Mouse (Mus musculus) left cerebral cortex, postnatal 14 days (tissue): ENCODE data around the gene Olfr1137. TPM values are rescaled to one million over a fixed set of nuclear protein-coding genes. Genes with fewer than 3 reads are reported as not detected.

Experiments used
- DNase-seq, 2 experiments: peaks; one replicate each; pipeline ENCODE4 v3.0.0; 2021 to 2022; ENCODE audit warnings: low spot score in 2 of 2, mixed read lengths in 1 of 2
- intact Hi-C: fragments of 180-260 bp; cut with DNase I; formaldehyde crosslinking; loops from one replicate; pipeline ENCODE4 v1.15.1; 2025
- long read RNA-seq, 2 experiments: library from polyadenylated mRNA; stranded (forward); transcript quantifications; one replicate each; pipeline ENCODE4 v2.0.0; 2021
- total RNA-seq, 2 experiments: library from RNA; stranded (reverse); gene quantifications; 2 replicates each; pipeline ENCODE4 v1.2.3; 2021

Olfr1137 gene
- not detected for total RNA-seq
- long read RNA-seq, experiment 1: 0 reads
- long read RNA-seq, experiment 2: 0 reads

DNA sequence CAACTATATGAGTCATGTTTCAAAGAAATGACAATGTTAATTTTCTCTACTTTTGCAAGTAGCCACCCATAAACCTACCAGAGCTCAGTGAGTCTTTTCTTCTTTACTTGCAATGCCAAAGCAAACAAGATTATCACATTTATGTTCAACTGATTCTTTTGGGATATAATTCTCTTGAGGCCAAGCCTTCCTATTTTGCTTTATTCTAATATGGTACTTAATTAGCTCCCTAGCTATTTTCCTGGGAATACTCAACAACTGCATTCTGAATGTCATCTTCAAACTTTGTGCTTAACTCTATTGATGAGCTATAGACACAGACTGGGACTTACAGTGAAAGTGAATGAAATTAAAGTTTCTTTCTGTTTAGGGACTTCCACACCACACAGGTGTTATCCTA is at the start of gene Olfr1137:
TSS of gene Olfr1137 (minus strand) at position 101 of the 400 bp plus-strand sequence.
- DNase-seq: no peak
- intact Hi-C loops: no loop called here

DNA sequence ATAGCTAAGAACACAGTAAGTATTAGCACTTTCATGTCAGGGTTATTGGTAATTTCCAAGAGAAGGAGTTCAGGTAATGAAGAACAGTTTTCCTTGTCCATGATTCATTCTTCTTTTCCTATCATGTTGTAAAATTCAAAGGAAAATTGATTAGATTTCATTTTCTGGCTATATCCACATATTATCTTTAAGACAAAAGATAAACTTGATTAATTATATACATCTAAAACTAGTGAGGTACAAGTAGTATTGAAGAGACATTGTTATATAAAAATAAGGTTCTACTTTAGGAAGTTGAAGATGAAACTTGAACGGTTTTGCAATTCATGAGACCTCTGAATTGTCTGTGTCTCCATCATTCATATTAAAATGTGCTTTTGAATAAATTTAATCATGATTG is 40.9 kb upstream of the Olfr1137 start, which contains the start of gene Olfr1141:
TSS of gene Olfr1141 (minus strand) at position 101 of the 400 bp plus-strand sequence.
- no peak for DNase-seq
- intact Hi-C loops: no loop called here

DNA sequence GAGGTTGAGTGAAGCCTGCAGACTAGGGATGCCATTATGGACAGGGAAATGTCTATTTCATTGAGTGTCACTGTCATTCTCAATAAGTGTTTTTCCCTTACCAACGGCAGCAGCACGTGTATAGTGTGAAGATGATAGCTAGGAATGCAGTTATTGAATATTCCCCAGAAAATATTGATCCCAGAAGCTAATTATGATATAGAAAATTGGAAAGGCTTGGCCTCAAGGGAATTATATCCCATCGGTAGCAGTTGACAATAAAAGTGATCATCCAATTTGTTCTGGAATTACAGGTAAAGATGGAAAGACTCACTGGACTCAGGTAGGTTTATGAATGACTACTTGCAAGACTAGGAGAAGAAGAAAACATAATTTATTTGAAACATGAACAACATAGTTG is 30.5 kb upstream of the Olfr1137 start, which contains the start of gene Olfr1140:
TSS of gene Olfr1140 (plus strand) at position 301 of the 400 bp plus-strand sequence.
- intact Hi-C loops: no loop called here

DNA sequence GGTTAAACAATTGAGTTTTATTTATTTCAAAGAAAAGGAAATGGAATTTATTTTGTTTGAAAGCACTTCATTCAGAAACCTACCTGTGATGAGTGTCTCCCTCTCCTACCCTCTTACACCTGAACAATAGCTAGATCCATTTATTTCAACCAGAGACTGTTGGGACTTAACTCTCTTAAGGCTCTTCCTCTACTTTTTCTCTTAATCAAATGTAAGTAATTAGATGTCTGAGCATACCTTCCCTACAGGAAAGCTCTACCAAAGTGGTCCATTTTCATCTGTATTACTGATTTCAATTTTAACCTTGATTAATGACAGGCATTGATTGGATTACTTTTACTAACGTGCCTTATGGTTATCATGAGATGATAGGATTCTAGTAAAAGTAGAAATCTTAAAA is 26.9 kb upstream of the Olfr1137 start, which contains the start of gene Olfr1138:
TSS of gene Olfr1138 (minus strand) at position 101 of the 400 bp plus-strand sequence.
- DNase-seq: no peak
- intact Hi-C loops: no loop called here

More for the DNA sequence above, 30.5 kb upstream of the Olfr1137 start, which contains the start of gene Olfr1140:
- DNase-seq: no peak

DNA sequence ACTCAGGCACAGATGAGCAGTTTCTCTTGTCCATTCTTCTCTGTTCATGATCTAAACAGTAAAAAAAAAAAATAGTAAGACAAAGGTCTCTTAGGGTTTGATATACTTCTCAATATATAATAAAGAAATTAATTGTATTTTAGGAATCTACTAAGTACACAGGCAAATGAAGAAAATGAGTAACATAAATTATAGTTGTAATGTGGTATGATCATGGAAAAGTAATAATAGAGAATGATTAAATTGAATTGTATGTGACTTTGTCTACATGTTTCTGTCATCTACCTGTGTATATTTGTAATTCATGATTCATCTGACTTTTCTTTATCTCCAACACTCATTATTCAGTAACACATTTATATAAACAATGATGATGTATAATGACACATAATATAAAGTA is 19.1 kb downstream of the Olfr1137 start, which contains the start of gene Olfr1136:
TSS of gene Olfr1136 (minus strand) at position 101 of the 400 bp plus-strand sequence.
- no peak for DNase-seq
- intact Hi-C loops: no loop called here

DNA sequence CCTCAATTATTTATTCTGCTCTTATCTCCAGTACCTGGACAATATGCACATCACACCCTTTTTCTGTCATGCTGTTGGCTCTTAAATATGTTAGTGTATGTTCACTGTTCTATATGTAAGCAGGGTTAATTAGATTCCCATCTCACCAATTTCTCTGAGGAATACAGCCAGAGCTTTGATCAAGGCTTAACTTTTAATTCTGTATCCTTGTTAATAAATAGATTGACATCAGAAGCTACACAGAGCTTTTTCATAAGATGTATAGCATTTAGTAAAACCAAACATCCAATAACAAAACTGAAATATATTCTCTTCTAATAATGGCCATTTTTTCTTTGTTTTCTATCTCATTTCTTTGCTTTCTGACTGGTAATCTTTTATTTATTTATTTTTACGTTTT is 39.4 kb downstream of the Olfr1137 start, which contains the start of gene Olfr1135:
TSS of gene Olfr1135 (minus strand) at position 101 of the 400 bp plus-strand sequence.
- no peak for DNase-seq
- intact Hi-C loops: no loop called here

Other genes starting within 250 kb of the Olfr1137 start
- not detected for gene Pramel7, start 216.1 kb downstream of the Olfr1137 start, total RNA-seq
- gene Pramel6, start 206.6 kb downstream of the Olfr1137 start, total RNA-seq: not detected
- gene Olfr153, start 181.4 kb downstream of the Olfr1137 start, total RNA-seq: not detected
- not detected for gene Olfr1128, start 167.6 kb downstream of the Olfr1137 start, total RNA-seq
- not detected for gene Olfr1129, start 139.3 kb downstream of the Olfr1137 start, total RNA-seq
- not detected for gene Olfr1130, start 107.0 kb downstream of the Olfr1137 start, total RNA-seq
- not detected for gene Olfr1131, start 86.1 kb downstream of the Olfr1137 start, total RNA-seq
- not detected for gene Olfr1132, start 75.6 kb downstream of the Olfr1137 start, total RNA-seq
- gene Olfr1133, start 65.8 kb downstream of the Olfr1137 start, total RNA-seq: not detected
- not detected for gene Olfr1134, start 54.7 kb downstream of the Olfr1137 start, total RNA-seq
- not detected for gene Olfr1135, start 39.5 kb downstream of the Olfr1137 start, total RNA-seq
- gene Olfr1136, start 19.2 kb downstream of the Olfr1137 start, total RNA-seq: not detected
- not detected for gene Olfr1138, start 26.8 kb upstream of the Olfr1137 start, total RNA-seq
- gene Olfr1140, start 30.6 kb upstream of the Olfr1137 start, total RNA-seq: not detected
- not detected for gene Olfr1141, start 40.8 kb upstream of the Olfr1137 start, total RNA-seq
- not detected for gene Olfr152, start 66.3 kb upstream of the Olfr1137 start, total RNA-seq
- not detected for gene Olfr1143, start 87.4 kb upstream of the Olfr1137 start, total RNA-seq
- gene Olfr1145, start 96.6 kb upstream of the Olfr1137 start, total RNA-seq: not detected
- not detected for gene Olfr1148, start 117.4 kb upstream of the Olfr1137 start, total RNA-seq
- gene Olfr1150-ps1, start 130.8 kb upstream of the Olfr1137 start, total RNA-seq: not detected
- not detected for gene Olfr1151, start 142.7 kb upstream of the Olfr1137 start, total RNA-seq
- gene Olfr1152, start 153.3 kb upstream of the Olfr1137 start, total RNA-seq: not detected
- not detected for gene Olfr1153, start 181.8 kb upstream of the Olfr1137 start, total RNA-seq
- gene Olfr1154, start 192.0 kb upstream of the Olfr1137 start, total RNA-seq: not detected
- gene Olfr1155, start 232.0 kb upstream of the Olfr1137 start, total RNA-seq: not detected
- not detected for gene Olfr1156, start 239.9 kb upstream of the Olfr1137 start, total RNA-seq